Mouse (Mus musculus) layer of hippocampus, adult 9-11 months (tissue): ENCODE results near the gene 4930519P11Rik.

Experiments used
- DNase-seq: peaks from one replicate; pipeline ENCODE4 v3.0.0; 2022

Gene 4930519P11Rik

DNA sequence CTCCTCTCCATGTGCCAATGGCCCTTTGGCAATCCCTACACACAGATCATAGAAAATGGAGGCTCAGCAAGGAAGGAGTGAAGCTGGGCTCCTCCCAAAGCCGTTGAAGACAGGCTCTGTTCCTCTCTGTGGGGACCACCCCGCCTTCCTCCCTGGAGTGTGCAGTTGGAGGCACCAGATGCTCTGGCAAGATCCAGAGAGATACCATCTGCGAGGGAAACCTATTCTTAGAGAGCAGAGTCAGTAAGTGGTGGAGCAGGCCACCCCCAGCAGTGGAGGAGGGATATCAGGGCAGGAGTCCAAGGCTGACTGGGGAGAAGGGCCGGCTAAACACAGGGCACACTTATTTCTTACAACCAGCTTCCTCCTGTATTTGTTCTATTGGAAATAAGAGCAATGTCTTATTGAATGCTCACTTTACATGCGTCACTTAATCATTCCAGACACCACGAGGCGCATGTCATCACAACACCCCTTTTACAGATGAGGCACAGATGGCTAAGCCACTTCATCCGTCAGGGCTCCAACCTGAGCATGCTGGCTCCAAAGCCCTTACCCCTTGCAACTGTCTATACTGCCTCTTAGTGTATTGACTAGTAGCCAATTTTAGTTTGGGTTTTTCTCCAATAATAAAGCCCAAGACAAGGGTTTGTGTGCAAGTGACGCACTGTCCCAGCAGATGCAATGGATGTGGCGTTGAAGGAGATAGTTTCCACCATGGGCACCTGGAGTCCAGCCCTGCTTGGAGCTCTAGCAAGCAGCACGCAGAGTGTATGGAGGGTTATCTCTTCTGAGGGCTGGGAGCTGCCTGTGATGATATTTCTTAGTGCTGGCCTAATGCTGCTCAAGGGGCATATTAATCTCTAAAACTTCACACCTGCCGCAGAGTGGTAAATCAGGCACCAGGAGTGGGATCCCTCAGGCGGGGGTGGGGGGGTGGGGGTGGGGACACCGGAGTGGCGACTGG is 29.0 kb downstream of the 4930519P11Rik start:
- DNase-seq, result peak; percentile 95

DNA sequence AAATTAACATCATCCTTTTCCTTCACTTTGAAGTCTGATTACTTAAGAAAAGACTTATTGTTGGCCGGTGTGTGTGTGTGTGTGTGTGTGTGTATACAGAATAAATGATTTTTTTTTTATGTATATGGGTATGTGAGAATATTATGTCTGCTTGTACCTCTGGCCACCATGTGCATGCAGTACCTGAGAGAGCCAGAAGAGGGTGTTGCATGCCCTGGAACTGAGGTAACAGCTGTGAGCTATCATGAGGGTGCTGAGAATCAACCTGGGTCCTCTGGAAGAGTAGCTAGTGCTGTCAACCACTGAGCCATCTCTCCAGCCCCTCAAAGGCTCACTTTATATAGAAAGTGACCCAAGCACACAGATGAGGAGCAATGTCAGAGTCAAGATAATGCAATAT is 31.8 kb downstream of the 4930519P11Rik start:
- no peak for DNase-seq

DNA sequence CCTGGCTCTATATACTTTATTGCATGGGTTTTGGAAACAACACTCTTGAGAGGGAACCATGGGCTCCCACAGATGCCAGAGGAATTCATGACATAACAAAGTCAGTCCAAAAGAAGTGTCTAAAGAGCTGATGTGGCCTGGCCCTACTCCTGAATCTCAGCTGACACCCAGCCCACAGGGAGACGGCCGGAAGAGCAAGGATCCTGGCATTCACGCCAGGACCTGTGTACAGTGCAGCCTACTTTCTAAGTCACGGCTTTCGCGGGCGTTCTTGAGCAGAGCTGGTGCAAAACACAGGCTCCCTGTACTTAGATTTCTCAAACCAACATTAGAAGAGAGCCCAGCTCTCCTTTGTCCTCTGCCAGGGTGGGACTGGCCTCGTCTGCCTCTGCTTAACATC is 32.7 kb downstream of the 4930519P11Rik start:
- DNase-seq, result no peak

DNA sequence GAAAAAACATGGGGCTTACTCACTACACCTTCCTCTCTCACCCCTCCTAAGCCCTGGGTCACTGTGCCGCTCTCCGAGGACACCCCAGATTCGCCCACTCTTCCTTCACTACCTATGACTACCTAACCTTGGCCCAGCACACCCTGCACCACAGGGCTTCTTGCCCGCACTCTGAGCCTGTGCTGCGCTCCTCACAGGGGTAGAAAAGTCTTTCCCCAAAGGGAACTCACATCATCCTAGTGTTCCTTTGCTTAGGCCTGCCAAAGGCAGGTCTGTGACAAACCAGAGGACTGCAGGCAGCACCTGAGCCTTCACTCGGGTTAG is 35.5 kb downstream of the 4930519P11Rik start:
- no peak for DNase-seq

DNA sequence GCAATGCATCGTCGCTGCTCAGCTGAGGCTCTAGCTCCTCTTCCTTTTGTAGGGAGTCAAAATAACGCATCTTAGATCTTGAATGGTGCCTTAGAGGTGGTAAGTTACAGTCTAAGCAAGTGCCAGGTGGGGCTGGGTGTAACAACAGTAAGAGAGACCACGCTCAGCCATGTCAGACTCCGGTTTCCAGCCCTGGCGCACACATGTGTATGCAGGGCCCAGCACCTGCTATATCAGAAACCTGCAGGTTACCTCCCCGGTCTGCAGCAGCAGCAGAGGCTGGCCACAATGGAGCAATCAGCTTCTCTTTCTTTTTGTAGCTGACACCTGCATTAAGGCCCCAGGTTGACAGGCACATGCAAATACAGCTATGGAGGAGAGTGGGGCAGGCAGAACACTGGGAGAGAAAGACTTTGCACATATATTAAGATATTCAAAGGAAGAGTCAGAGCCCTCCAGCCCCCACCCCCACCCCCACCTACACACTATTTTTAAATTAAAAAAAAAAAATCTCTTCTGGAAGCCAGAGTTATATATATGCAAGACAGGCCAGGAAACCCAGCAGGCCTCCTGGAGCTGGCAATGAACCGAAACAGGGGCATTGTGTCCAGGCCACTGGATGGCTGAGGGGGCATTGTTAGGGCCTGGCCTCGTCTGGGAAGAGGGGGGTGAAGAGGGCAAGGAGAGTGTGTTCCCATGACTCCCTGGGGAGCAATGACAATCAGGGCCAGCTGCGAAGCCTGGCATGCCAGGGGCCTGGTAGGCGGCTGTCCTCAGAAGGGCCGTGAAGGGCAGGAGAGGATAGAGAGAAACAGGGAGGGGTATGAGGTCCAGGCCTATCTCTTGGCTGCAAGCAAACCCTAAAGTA is 36.1 kb downstream of the 4930519P11Rik start:
- DNase-seq, result no peak

DNA sequence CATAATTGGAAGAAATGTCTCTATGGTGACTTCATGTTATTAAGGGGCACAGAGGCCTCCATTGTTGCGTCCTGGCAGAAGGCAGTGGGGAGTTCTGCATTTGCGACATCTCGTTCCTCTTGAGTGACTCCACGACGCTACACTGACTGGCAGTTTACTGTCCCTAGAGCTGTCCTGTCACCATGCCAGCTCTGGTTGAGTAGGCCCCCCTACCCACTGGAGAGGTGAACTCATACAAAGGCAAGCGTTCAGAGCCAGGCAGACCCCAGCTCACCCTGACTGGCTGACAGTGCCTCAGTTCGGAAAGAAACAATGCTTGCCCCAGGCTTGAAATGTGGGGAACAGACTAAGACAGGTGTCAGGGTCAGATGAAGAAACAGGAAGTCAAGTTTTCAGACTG is 39.0 kb downstream of the 4930519P11Rik start:
- no peak for DNase-seq

DNA sequence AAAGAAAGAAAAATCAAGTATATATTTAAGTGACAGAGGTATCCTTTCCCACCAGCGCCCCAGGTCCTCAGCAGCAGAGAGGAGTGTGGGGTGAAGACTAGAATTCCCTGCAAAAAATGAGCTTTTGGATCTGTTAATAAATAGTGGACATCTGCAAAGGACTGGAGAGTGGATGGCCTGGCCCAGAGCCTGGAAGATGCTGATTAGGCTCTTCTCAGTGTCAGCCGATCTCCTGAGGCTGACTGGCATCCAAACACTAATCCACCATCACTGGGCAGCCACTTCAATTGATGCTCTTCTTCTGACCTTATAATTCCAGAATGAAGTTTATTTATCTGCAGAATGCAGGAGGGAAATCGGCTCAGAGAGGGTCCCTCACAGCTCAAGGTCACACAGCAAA is 40.2 kb downstream of the 4930519P11Rik start:
- no peak for DNase-seq

DNA sequence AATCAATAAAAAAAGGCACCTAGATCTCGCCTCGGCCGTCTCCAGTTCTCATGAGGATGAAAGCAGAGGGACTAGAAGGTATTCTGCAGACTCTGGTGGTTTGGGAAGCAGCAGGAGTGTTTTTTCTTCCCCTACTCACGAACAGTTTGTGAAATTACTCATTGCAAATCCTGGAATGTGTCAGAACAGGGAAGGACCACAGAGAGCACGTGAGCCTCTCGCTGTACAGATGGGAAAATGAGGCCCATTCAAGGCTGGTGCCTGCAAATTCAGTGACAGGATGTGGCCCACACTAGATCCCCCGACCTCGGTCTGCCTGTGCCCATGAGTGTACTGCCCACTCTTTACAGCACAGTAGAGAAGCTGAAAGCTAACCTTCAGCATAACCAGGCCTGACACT is 41.3 kb downstream of the 4930519P11Rik start:
- DNase-seq, result no peak

DNA sequence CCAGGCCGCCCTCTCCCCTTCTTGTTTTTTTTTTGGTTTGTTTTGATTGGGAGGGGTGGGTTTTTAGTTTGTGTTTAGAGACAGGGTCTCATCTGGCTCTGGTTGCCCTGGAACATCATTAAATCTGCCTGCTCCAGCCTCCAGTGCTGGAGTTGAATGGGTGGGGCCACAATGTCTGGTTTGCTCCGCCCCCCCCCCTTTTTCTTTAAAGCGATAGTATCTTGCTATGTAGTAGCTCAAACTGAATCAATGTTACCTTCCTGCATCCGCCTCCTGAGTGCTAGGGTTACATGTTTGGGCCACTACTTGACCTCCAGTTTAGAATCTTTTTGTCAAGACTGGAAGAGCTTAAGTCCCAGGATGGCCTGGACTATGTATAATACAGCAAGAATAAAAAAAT is 42.0 kb downstream of the 4930519P11Rik start:
- DNase-seq, result no peak

DNA sequence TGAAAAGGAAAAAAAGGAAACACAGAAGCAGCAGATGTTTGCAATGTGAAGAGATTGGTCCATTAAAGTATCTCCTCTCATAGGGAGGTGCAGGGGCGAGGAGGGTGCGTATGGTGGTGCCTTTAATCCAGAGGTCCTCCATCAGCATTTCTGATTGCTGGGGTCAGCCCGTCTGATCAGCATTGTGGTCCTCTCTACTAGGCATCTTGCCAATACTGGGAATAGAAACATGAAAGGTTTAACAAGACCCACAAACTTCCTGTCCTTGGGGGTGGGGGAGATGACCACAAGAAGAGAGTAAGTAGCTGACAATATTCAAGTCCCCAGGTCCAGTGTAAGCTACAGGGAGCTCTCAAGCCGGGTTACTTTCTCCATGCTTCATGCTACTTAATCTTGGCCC is 42.6 kb downstream of the 4930519P11Rik start:
- no peak for DNase-seq

DNA sequence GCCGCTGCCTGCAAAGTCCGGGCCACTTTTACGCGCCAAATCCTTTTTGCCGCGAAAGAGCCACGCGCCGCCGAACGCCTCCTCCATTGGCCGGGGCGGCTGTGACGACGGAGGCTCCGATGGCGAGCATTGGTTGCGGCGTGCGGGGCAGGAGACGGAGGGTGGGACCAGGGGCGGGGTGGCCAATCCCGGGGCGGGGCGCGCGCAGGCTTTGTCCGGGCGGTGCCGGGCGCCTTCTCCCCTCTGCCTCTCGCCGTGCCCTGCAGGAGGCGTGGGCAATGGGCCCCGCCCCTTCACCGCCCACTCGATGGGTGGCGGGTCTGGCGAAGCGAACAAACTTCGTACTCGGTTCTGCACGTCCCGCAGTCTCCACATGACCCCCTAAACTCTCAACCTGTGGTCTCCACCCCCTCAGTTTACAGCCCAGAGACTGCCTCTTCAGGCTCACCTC is 43.4 kb downstream of the 4930519P11Rik start, which contains the start of gene E2f1:
Gene E2f1 (minus strand): TSS at position 57 of the 451 bp plus-strand sequence.
- peak; percentile 91 for DNase-seq

DNA sequence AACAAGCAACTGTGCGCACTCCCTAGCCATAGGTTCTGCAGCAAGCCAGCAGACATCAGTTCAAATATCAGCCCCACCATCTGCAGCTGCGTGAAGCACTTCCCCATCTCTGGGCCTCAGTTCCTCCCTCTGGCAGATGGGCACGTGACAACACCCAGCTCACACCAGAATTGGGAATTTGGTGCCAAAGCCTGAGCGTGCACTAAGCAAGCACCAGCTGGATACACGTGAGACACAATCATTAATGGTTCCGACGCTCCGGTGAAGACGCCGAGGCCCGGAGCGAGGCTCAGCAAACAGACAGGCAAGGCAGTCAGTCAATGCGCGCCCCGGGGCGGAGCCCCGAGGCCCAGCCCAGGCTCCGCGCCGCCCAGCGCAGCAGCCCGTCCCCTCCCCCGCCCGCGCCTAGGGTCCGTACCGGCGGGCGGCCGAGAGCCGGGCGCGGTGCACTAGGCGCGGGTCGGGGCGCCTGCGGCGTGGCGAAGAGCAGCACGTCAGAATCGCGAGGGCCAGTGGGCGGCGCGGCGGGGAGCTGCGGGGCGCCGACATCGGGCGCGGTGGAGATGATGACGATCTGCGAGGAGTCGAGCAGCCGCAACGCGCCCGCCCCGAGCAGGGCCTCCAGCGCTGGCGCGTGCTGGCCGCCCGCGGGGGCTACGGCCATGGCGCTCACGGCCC is 44.0 kb downstream of the 4930519P11Rik start:
- no peak for DNase-seq

DNA sequence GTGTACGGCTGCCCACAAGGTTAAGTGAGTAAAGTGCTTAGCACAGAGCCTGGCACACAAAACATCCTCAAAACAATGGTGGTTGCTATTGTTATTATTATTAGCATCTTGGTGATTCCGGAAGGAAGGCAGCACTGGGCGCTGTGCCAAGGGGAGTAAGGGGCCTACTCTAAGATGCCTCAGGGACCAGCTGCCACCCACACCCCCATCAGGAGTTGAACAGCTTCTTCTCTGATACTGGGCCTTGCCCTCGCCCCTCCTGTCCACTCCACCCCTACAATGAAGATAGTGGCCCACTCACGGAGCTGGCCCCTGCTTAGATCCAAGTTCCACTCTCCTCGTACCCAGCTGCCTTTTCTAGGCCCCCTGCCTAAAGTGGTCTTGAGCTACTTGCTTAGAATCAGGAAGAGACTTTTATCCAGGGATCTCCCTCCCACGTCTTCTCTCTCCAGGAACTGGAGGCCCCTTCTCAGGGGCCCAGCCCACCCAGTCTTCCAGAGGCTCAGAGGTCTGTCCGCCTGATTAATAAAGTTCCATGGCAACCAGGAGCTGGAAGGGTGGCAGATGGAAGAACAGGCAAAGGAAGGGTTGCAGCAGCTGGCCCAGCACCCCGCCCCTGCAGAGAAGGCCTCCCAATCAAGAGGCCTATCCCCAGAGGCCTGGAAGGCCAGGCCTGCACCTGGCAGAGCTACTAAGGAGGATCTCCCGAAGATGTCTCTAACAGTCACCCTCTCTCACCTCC is 44.7 kb downstream of the 4930519P11Rik start:
- DNase-seq, result no peak

DNA sequence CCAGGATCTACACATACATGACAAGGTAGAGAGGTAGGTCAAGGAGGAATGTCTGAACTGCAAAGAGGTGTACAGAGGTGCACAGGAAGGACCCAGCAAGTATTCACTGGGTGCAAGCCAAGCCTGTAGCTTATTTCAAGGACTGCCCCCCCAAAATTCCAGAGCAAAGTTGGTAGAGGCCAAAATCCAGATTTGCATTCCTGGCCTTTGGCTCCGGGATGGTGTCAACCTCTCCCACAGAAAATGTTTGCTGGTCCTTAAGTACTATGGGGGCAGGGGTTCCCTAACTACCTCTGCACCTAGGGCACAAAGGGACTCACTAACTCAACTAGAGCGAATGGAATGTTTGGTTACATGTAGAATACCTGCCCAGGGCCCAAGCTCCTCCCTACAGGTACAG is 45.5 kb downstream of the 4930519P11Rik start:
- no peak for DNase-seq

DNA sequence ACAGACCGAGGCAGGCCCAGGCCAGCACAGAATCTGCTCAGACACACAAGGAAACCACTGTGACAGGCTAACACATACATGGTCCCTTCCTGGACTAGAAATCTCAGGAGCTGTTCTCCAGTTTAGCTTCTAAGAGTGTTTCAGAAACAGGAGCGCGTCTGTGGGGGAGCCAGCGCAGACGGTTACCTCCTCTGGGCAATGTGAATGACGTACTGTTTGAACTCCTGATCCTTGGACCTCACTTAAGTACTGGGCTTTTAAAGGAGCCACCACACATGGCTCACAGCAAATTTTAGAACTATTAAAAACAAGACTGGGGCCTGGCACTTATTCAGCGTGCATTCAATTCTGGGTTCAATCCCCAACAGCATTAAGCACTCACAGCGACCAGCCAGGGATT is 46.6 kb downstream of the 4930519P11Rik start:
- DNase-seq, result no peak

DNA sequence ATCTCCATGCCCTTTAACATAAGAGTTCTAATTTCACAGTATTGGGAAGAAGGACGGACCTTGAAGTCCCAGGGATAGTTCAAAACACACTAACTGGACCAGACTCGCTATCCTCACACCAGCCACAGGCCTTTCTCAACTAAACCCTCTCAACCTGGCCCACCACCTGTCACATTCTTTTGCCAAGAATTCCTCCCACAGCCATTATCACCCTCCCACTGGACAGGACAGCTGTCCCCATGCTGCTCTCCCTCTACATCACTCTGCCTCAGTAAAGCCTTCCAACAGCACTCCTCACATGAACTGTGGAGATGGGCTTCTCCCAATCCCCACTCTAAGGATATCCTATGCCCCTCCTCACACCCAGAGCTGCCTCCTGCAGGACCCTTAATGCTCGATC is 47.7 kb downstream of the 4930519P11Rik start:
- DNase-seq, result no peak

DNA sequence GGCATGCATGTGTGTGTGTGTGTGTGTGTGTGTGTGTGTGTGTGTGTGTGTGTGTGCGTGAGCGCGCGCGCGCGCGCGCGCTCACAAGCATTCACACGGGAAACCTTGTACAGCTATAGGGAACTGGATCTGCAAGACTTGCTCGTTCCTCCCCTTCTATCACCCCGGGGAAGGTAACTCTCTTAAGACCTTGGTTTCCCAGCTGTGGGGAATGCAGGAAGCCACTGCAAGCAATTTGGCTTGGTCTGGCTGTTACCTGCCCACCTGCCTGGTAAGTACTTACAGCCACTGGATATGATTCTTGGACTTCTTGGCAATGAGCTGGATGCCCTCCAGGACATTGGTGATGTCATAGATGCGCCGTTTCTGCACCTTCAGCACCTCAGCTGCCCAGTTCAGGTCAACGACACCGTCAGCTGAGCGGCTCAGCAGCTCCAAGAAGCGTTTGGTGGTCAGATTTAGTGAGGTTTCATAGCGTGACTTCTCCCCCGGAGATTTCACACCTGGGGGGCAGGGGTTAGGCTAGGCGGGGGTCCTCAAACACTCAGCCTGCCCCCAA is 49.5 kb downstream of the 4930519P11Rik start:
- no peak for DNase-seq
